Mouse (Mus musculus): ENCODE data around the gene Rwdd3. TPM values are rescaled to one million over a fixed set of nuclear protein-coding genes. Genes with fewer than 3 reads are reported as not detected.

Rwdd3 gene
- polyA plus RNA-seq, 1 experiment from 2014 or later: 5.5 TPM

DNA sequence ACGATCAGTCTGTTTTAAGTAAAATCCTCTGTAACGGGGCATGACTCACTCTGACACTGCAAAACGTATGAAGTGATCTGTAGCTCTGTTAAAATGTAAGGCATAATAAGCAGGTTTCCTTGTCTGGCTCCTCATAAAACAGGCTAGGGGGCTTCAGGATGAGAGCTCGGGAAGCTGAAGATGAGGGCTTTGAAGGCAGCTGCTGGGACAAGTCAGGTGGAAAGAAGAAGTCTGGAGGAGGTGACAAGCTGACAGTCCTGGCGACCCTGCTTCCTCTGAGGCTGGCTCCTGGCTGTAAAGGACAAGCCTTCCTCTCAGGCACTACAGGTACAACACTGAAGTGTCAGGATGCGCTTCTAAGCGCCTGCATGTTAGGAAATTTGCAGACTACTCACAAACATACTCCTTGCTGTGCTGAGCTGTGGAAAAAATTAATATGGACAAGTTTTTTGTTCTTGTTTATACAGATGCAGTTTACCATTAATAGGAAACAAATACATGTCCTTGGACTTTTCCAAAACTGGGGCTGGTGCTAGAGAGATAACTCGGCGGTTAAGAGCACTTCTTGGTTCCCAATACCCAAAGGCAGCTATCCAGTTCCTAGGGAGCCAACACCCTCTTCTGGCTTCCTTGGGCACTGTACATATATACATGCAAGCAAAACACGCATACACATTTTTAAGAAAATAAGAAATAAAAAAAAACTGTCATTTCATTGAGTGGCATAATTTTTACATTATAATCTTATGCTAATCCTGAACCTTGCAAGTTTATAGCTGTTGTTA, 13.8 kb downstream of the Rwdd3 start:
- Histone ChIP-seq H3K27ac (replicated peaks; ENCODE audit: low read depth, low read length) (no peak overlapping the region), H3K4me3 (ENCODE audit: low read depth, low read length) (no peak overlapping the region), H3K9ac (replicated peaks; ENCODE audit: low read length) (no peak overlapping the region), H3K9me3 (replicated peaks; ENCODE audit: control insufficient read depth, low read length) (no peaks in the 10 kb centered on the region), H3K27me3 (ENCODE audit: control insufficient read depth, insufficient read depth, low read length) (no peaks in the 10 kb centered on the region), H3K4me1 (ENCODE audit: control insufficient read depth, insufficient read depth, low read length) (no peaks in the 10 kb centered on the region), H3K4me2 (ENCODE audit: low read depth, low read length) (no peak overlapping the region), H3K36me3 (replicated peaks; ENCODE audit: control insufficient read depth, insufficient read depth, low read depth, low read length) (no peaks in the 10 kb centered on the region)
- ATAC-seq (replicated peaks; ENCODE audit: insufficient number of reproducible peaks, low FRiP score, low TSS enrichment, low read depth): no peak
- no peak for DNase-seq (ENCODE audit: low spot score)
- 68% methylated on average over 10 of the region's 10 CpGs for WGBS

DNA sequence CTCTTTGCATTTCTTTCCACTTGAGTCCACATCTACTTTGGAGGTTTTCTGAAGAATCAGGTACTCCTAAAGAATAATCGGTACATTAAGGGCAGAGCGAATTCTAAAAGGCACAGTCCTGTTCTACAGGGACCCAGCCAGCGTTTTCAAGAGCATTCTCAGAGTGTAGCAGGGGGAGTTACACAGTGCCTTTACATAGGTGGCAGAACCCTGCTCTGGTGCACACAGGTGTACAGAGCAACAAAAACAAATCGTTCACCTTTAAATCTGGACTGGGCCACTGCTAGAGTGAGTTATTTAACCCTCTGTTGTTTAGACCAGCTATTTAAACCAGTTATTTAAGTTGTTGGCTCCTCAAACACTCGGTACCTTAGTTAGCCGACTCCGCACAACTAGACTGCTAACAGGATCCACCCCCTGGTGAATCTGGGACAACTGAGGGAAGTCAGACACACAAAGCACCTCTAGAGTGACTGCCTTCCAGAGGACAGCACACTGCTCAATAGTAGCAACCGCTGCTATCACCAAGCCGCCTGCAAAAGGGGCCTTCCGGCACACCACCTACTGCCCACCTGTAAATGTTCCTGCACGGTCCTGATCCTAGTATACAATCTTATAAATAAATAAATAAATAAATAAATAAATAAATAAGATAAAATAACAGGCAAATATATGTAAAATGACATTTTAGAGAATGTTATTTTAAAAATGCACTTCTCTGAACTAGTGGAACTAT, 14.9 kb downstream of the Rwdd3 start:
- H3K9ac ChIP-seq (replicated peaks; ENCODE audit: low read length): no peak overlapping the region
- no peaks in the 10 kb centered on the region for H3K9me3 ChIP-seq (replicated peaks; ENCODE audit: control insufficient read depth, low read length)
- 54% methylated on average over 11 of the region's 11 CpGs for WGBS
- H3K27ac ChIP-seq (replicated peaks; ENCODE audit: low read depth, low read length): 0 out of 2 replicates have a peak overlapping the region, but pooled peaks have one; percentile 22
- ATAC-seq (replicated peaks; ENCODE audit: insufficient number of reproducible peaks, low FRiP score, low TSS enrichment, low read depth) (peak; percentile 53; the same call in 1 of the 2 replicates), DNase-seq (ENCODE audit: low spot score) (no peak)
- H3K4me1 ChIP-seq (ENCODE audit: control insufficient read depth, insufficient read depth, low read length): no peaks in the 10 kb centered on the region
- no peaks in the 10 kb centered on the region for H3K36me3 ChIP-seq (replicated peaks; ENCODE audit: control insufficient read depth, insufficient read depth, low read depth, low read length)
- no peaks in the 10 kb centered on the region for H3K27me3 ChIP-seq (ENCODE audit: control insufficient read depth, insufficient read depth, low read length)
- no peak overlapping the region for H3K4me3 ChIP-seq (ENCODE audit: low read depth, low read length)
- H3K4me2 ChIP-seq (ENCODE audit: low read depth, low read length): no peak overlapping the region

DNA sequence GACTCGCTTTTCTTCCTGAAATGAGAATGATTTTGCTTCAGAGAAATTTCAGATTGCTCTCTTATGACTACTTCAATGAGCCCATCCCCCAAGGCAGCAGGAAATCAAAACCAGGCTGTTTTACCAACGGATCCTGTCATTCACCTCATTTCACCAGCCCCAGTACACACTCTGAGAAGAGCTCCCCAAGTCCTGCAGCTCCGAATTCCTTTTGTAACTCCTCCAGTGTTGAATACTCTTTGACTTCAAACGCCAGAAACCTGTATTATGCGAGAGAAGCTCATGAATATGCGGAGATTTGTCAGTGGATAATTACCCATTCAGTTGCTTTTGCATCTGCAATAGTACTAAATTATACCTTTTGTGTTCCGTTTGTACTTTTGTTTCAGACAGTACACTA, 15.5 kb downstream of the Rwdd3 start:
- H3K4me2 ChIP-seq (ENCODE audit: low read depth, low read length): no peak overlapping the region
- no peaks in the 10 kb centered on the region for H3K36me3 ChIP-seq (replicated peaks; ENCODE audit: control insufficient read depth, insufficient read depth, low read depth, low read length)
- H3K4me1 ChIP-seq (ENCODE audit: control insufficient read depth, insufficient read depth, low read length): no peaks in the 10 kb centered on the region
- no peaks in the 10 kb centered on the region for H3K9me3 ChIP-seq (replicated peaks; ENCODE audit: control insufficient read depth, low read length)
- 0 out of 2 replicates have a peak overlapping the region, but pooled peaks have one; percentile 22 for H3K27ac ChIP-seq (replicated peaks; ENCODE audit: low read depth, low read length)
- H3K4me3 ChIP-seq (ENCODE audit: low read depth, low read length): no peak overlapping the region
- ATAC-seq (replicated peaks; ENCODE audit: insufficient number of reproducible peaks, low FRiP score, low TSS enrichment, low read depth) (0 out of 2 replicates have a peak, but pooled peaks have one; percentile 30), DNase-seq (ENCODE audit: low spot score) (peak; percentile 77)
- H3K27me3 ChIP-seq (ENCODE audit: control insufficient read depth, insufficient read depth, low read length): no peaks in the 10 kb centered on the region
- 20% methylated on average over 7 of the region's 7 CpGs for WGBS
- no peak overlapping the region for H3K9ac ChIP-seq (replicated peaks; ENCODE audit: low read length)

DNA sequence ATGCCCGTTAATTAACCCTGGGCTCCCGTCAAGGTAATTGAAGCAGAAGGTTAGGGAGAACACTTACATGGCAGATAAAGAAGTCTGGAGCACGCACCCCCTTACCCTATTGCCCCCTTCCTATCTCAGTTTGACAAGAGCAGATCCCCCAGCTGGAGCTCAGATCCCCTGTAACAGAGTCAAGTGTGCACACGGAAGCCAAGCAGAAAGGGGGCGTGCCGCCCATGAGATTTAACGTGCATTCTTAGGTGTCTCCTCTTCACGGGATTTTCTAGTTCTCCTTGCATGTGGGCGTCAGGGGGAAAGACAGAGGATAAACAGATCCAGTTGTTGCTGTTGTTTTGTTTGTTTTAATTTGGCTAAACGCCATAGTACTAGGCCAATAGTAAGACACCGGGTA, 37.6 kb downstream of the Rwdd3 start:
- H3K36me3 ChIP-seq (replicated peaks; ENCODE audit: control insufficient read depth, insufficient read depth, low read depth, low read length): no peaks in the 10 kb centered on the region
- no peak overlapping the region for H3K27ac ChIP-seq (replicated peaks; ENCODE audit: low read depth, low read length)
- no peak overlapping the region for H3K4me2 ChIP-seq (ENCODE audit: low read depth, low read length)
- no peak overlapping the region for H3K9ac ChIP-seq (replicated peaks; ENCODE audit: low read length)
- ATAC-seq (replicated peaks; ENCODE audit: insufficient number of reproducible peaks, low FRiP score, low TSS enrichment, low read depth): no peak
- H3K4me1 ChIP-seq (ENCODE audit: control insufficient read depth, insufficient read depth, low read length): no peaks in the 10 kb centered on the region
- DNase-seq (ENCODE audit: low spot score): no peak
- no peaks in the 10 kb centered on the region for H3K27me3 ChIP-seq (ENCODE audit: control insufficient read depth, insufficient read depth, low read length)
- WGBS: 82% methylated on average over 11 of the region's 11 CpGs
- H3K4me3 ChIP-seq (ENCODE audit: low read depth, low read length): no peak overlapping the region
- H3K9me3 ChIP-seq (replicated peaks; ENCODE audit: control insufficient read depth, low read length): no peaks in the 10 kb centered on the region

DNA sequence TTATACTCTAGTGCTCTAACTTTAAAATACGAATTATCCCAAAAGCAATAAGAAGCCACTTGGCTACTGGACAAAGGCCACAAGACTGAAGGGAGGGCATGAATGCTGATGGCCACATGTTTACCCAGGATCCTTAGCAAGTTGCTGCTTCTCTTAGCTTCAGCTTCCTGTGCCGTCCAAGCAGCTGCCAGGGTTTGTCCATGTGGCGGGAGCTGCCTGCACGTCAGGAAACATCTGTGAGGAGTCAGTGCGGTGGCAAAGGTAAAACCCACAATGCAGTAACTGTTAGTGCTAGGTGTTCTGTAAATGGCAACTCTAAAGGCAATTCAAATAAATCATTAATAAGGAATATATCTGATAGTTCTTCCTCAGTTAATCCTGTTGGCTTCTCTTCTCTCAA, 38.5 kb downstream of the Rwdd3 start:
- Histone ChIP-seq H3K9me3 (replicated peaks; ENCODE audit: control insufficient read depth, low read length) (no peaks in the 10 kb centered on the region), H3K27me3 (ENCODE audit: control insufficient read depth, insufficient read depth, low read length) (no peaks in the 10 kb centered on the region), H3K27ac (replicated peaks; ENCODE audit: low read depth, low read length) (no peak overlapping the region), H3K4me3 (ENCODE audit: low read depth, low read length) (no peak overlapping the region), H3K4me2 (ENCODE audit: low read depth, low read length) (no peak overlapping the region), H3K36me3 (replicated peaks; ENCODE audit: control insufficient read depth, insufficient read depth, low read depth, low read length) (no peaks in the 10 kb centered on the region), H3K4me1 (ENCODE audit: control insufficient read depth, insufficient read depth, low read length) (no peaks in the 10 kb centered on the region), H3K9ac (replicated peaks; ENCODE audit: low read length) (no peak overlapping the region)
- ATAC-seq (replicated peaks; ENCODE audit: insufficient number of reproducible peaks, low FRiP score, low TSS enrichment, low read depth) (no peak), DNase-seq (ENCODE audit: low spot score) (no peak)
- 81% methylated on average over 5 of the region's 5 CpGs for WGBS

DNA sequence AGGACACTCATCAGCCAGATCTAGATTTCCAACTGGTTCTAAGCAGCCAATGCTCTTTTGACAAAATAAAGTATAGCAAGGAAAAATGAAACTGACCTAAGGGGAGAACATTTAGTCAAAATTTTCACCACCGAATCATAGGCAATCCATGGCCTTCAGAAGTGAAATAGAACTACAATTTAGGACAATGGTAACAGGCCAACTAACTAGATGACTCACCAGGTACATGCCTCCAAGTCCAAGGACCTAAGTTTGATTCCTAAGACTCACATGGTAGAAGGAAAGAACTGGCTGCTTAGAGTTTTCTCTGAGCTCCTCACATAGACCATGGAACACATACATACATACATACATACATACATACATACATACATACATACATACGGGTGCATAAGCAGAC, 44.3 kb downstream of the Rwdd3 start:
- H3K27me3 ChIP-seq (ENCODE audit: control insufficient read depth, insufficient read depth, low read length): no peaks in the 10 kb centered on the region
- H3K4me3 ChIP-seq (ENCODE audit: low read depth, low read length): no peak overlapping the region
- WGBS: 87% methylated on average over 2 of the region's 2 CpGs
- H3K27ac ChIP-seq (replicated peaks; ENCODE audit: low read depth, low read length): no peak overlapping the region
- H3K4me1 ChIP-seq (ENCODE audit: control insufficient read depth, insufficient read depth, low read length): no peaks in the 10 kb centered on the region
- no peak overlapping the region for H3K9ac ChIP-seq (replicated peaks; ENCODE audit: low read length)
- DNase-seq (ENCODE audit: low spot score): no peak
- ATAC-seq (replicated peaks; ENCODE audit: insufficient number of reproducible peaks, low FRiP score, low TSS enrichment, low read depth): no peak
- no peak overlapping the region for H3K4me2 ChIP-seq (ENCODE audit: low read depth, low read length)
- H3K9me3 ChIP-seq (replicated peaks; ENCODE audit: control insufficient read depth, low read length): no peaks in the 10 kb centered on the region
- H3K36me3 ChIP-seq (replicated peaks; ENCODE audit: control insufficient read depth, insufficient read depth, low read depth, low read length): no peaks in the 10 kb centered on the region

DNA sequence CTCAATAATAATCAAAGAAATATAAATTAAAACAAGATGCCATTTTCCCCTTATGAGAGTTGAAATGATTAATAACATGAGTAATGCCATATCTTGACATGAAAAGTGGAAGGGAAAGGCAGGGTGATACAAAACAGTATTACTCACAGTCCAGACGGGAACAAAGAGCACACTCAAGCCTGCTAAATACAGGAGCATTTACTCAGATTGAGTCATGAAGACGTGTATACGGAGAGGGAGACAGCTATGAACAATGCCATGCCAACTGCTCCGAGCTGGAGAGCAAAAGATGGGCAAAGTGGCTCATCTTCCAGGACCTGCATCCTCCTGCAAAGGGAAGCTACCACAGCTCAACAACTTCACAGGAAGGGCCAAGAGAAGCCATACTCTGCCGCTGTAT, 45.0 kb downstream of the Rwdd3 start:
- ATAC-seq (replicated peaks; ENCODE audit: insufficient number of reproducible peaks, low FRiP score, low TSS enrichment, low read depth) (no peak), DNase-seq (ENCODE audit: low spot score) (no peak)
- 77% methylated on average over 5 of the region's 5 CpGs for WGBS

DNA sequence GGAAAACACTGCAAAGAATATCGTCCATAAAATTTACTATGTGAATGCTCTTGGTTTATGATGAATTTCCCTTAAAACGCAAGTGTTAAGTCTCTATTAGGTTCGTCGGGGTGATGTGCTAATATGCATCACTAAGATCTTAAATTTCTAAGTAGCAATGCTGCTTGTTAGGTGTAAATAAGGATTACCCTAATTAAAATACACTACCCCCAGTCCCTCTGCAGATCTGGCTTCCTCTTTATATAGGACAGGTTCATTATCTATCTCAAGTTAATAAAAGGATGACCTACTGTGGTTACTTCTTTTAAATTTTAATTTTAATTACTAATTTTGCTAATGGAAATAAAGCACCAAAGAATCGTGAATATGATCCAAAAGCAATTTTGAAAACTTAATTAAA, 50.4 kb downstream of the Rwdd3 start:
- H3K4me3 ChIP-seq (ENCODE audit: low read depth, low read length): no peak overlapping the region
- H3K27me3 ChIP-seq (ENCODE audit: control insufficient read depth, insufficient read depth, low read length): no peaks in the 10 kb centered on the region
- 90% methylated on average over 5 of the region's 5 CpGs for WGBS
- H3K36me3 ChIP-seq (replicated peaks; ENCODE audit: control insufficient read depth, insufficient read depth, low read depth, low read length): no peaks in the 10 kb centered on the region
- H3K4me1 ChIP-seq (ENCODE audit: control insufficient read depth, insufficient read depth, low read length): no peaks in the 10 kb centered on the region
- no peak overlapping the region for H3K9ac ChIP-seq (replicated peaks; ENCODE audit: low read length)
- ATAC-seq (replicated peaks; ENCODE audit: insufficient number of reproducible peaks, low FRiP score, low TSS enrichment, low read depth) (no peak), DNase-seq (ENCODE audit: low spot score) (no peak)
- H3K27ac ChIP-seq (replicated peaks; ENCODE audit: low read depth, low read length): no peak overlapping the region
- no peak overlapping the region for H3K4me2 ChIP-seq (ENCODE audit: low read depth, low read length)
- H3K9me3 ChIP-seq (replicated peaks; ENCODE audit: control insufficient read depth, low read length): no peaks in the 10 kb centered on the region

More for the DNA sequence above, 45.0 kb downstream of the Rwdd3 start:
- H3K4me1 ChIP-seq (ENCODE audit: control insufficient read depth, insufficient read depth, low read length): no peaks in the 10 kb centered on the region
- H3K9me3 ChIP-seq (replicated peaks; ENCODE audit: control insufficient read depth, low read length): no peaks in the 10 kb centered on the region
- no peak overlapping the region for H3K4me3 ChIP-seq (ENCODE audit: low read depth, low read length)
- no peaks in the 10 kb centered on the region for H3K36me3 ChIP-seq (replicated peaks; ENCODE audit: control insufficient read depth, insufficient read depth, low read depth, low read length)
- H3K27me3 ChIP-seq (ENCODE audit: control insufficient read depth, insufficient read depth, low read length): no peaks in the 10 kb centered on the region
- no peak overlapping the region for H3K4me2 ChIP-seq (ENCODE audit: low read depth, low read length)
- no peak overlapping the region for H3K27ac ChIP-seq (replicated peaks; ENCODE audit: low read depth, low read length)
- H3K9ac ChIP-seq (replicated peaks; ENCODE audit: low read length): no peak overlapping the region

All from embryonic facial prominence, embryonic 11.5 days (tissue).